Mouse (Mus musculus) thymus, postnatal 4 days (tissue): ENCODE results near the gene Ap1s2.

ENCODE experiments used
- DNase-seq: peaks from one replicate; pipeline ENCODE4 v3.0.0; 2021

Ap1s2 gene

GRCm38 (mm10) chrX:163981500-163981899, 72.7 kb downstream of the Ap1s2 start:
- DNase-seq = no peak

- no peak for DNase-seq
These were observed 73.3 kb downstream of the Ap1s2 start for GRCm38 (mm10) chrX:163982129-163982528.
